Mouse (Mus musculus): Measurements from ENCODE around the gene Tubgcp3.

DNA sequence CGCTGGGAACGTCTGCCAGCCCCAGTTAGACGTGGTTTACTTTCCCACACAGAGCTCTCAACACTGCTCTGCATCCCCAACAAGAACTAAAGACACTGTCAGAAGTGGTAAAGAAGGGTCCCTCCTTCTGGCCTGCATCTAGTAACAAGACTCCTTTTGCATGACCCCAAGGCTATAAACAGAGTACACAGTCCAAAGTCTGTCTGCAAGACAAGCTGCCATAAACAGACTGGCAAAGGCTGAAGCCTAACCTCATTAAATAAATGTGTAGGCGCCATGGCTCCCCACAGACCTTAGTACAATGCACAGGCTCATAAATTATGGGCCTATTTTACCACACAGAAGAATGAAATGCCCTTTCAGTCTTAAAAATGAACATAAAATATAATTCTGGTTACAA lies 21.6 kb downstream of the Tubgcp3 start:
- no peak for TF ChIP-seq CTCF (IDR thresholded peaks at IDR 0.05; ENCODE audit: low read depth, low read length)
- no peak for TF ChIP-seq GATA1 (IDR thresholded peaks at IDR 0.05; ENCODE audit: borderline replicate concordance, low read length)
- TF ChIP-seq TAL1 (conservative IDR thresholded peaks at IDR 0.05; ENCODE audit: low read depth, low read length), result no peak
- TF ChIP-seq POLR2AphosphoS5 (IDR thresholded peaks at IDR 0.05; ENCODE audit: insufficient replicate concordance, low read depth, low read length), result no peak

Data from G1E (cell line).